Comparison of ENCODE assay signal across 14 mouse cellular contexts in genomic region chr6:32446276-32446675, GRCm38 (mm10).
"Had no signal": no experiment of that assay in that cellular context is flagged by ENCODE, and none has a peak within 500 bp of the region (broad histone marks: within the 10 kb centered on the region; RNA-seq: fewer than 3 reads in every experiment).

No protein-coding gene starts in this region.

- ATAC-seq: midbrain, embryonic 13.5 days; midbrain, embryonic 15.5 days had no signal

- H3K4me1 ChIP-seq: neural tube, embryonic 12.5 days; stomach, embryonic 15.5 days had no signal

- H3K27ac ChIP-seq: midbrain, embryonic 13.5 days; midbrain, embryonic 15.5 days; neural tube, embryonic 12.5 days; stomach, embryonic 15.5 days; stomach, postnatal 0 days had no signal

- H3K27me3 ChIP-seq: midbrain, embryonic 13.5 days; midbrain, embryonic 15.5 days; neural tube, embryonic 12.5 days; stomach, embryonic 15.5 days had no signal

- H3K9me3 ChIP-seq: megakaryocyte, embryonic 14.5 days; midbrain, embryonic 13.5 days; midbrain, embryonic 15.5 days; neural tube, embryonic 12.5 days; stomach, embryonic 15.5 days had no signal

- DNase-seq: lung, adult 18-20 months; lung, embryonic 14.5 days; lung, postnatal 10 days; lung, postnatal 4 days; right cerebral cortex, postnatal 14 days; thymus, adult 2 months; thymus, postnatal 25 days; thymus, postnatal 4 days had no signal

- H3K4me3 ChIP-seq: megakaryocyte, embryonic 14.5 days; midbrain, embryonic 13.5 days; midbrain, embryonic 15.5 days; neural tube, embryonic 12.5 days; stomach, embryonic 15.5 days had no signal

- H3K36me3 ChIP-seq: midbrain, embryonic 13.5 days; midbrain, embryonic 15.5 days; neural tube, embryonic 12.5 days; stomach, embryonic 15.5 days had no signal
